Mouse (Mus musculus) heart, adult 2 months (tissue): ENCODE results near the gene Kcnj2.

Experiments used
- CTCF ChIP-seq: fragments of 200-600 bp; IDR thresholded peaks from 2 replicates; pipeline ENCODE4 v1.8.1; 2022; ENCODE audit warnings: antibody characterized with exemption, mild to moderate bottlenecking, moderate library complexity
- EP300 ChIP-seq: fragments of 200-500 bp; IDR thresholded peaks from 2 replicates; pipeline ENCODE4 v1.6.1; 2011; ENCODE audit warnings: low read depth, low read length, control low read depth; ENCODE audit not compliant: insufficient read depth
- POLR2A ChIP-seq: fragments of 200-500 bp; IDR thresholded peaks from 2 replicates; pipeline ENCODE4 v1.6.1; 2011; ENCODE audit warnings: mild to moderate bottlenecking, low read depth, low read length, control low read depth; ENCODE audit not compliant: insufficient read depth

DNA sequence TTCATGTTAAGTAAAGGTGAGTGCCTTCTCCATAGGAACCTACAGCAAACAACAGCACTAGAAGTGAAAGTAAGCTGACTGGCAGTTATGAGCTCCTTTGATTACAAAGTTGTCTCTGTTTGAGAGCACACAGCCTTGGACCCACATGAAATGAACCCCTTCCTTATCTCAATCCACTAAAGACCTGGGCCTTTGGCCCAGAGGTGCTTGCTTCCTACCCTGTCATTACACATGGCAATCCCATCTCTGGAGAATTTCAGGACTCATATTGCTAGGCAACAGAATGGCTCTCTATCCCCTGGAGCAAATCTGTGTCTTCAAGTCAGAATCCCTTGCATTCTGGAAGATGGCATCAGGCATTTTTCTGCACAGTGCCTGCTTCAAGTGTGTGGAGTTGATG is 4.5 kb downstream of the Kcnj2 start:
- no peak for TF ChIP-seq POLR2A
- no peak for TF ChIP-seq EP300
- no peak for TF ChIP-seq CTCF
